Mouse (Mus musculus) urinary bladder, adult 2 months (tissue): ENCODE measurements around the gene Lpin3. TPM values are rescaled to one million over a fixed set of nuclear protein-coding genes. Genes with fewer than 3 reads are reported as not detected.

Source experiments
- DNase-seq: peaks from one replicate; pipeline ENCODE4 v3.0.0; 2022; ENCODE audit warnings: low spot score
- polyA plus RNA-seq: library from polyadenylated mRNA; depleted of rRNA; stranded (reverse); fragments of >200 nt; gene quantifications from 2 replicates; pipeline ENCODE4 v1.2.3, GENCODE M21; 2012

Gene Lpin3
- polyA plus RNA-seq, 1 experiment: 28.2 TPM

GRCm38 (mm10) chr2:160887284-160887683 lies 6.8 kb downstream of the Lpin3 start:
- peak; percentile 58 for DNase-seq

GRCm38 (mm10) chr2:160887859-160888258 lies 7.4 kb downstream of the Lpin3 start:
- DNase-seq: no peak

DNA sequence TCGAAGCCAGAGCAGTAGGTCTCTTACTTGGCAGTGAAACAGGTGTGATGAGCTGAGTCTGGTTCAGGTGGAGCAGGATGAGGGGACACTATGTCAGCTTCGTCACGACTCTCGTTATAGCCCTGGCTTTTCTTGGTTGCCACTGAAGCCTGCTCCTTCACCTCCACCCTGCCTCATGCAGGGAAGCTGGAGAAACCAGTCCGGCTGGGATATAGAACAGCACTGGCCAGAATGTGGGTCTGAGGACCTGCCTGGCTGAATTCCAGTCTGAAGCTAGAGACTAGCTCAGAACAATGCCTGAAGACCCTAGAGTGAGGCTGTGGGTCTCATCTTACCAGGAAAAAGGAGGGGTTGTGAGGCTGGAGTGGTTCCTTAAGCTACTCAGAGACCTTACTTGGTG lies 10.6 kb downstream of the Lpin3 start:
- peak; percentile 25 for DNase-seq

DNA sequence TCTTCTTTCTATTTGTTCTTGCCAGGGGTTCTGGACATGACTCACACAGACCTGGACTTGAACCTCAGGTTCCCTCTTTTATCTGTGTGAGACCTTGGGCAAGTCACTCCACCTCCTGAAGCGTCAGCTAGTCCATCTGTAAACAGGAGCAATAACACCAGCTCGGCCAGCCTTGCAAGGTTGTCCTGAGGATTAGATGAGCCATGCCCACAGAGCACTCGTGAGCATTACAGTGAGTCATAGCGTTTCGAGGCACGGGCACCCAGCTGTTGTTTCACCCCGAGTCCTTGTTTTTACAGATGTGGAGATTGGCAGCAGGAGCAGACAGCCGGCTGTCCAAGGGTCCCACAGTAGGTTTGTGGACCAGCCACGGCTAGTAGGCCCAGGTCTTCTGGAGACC lies 11.2 kb downstream of the Lpin3 start:
- DNase-seq: no peak

GRCm38 (mm10) chr2:160901656-160902412 lies 21.4 kb downstream of the Lpin3 start:
- no peak for DNase-seq

DNA sequence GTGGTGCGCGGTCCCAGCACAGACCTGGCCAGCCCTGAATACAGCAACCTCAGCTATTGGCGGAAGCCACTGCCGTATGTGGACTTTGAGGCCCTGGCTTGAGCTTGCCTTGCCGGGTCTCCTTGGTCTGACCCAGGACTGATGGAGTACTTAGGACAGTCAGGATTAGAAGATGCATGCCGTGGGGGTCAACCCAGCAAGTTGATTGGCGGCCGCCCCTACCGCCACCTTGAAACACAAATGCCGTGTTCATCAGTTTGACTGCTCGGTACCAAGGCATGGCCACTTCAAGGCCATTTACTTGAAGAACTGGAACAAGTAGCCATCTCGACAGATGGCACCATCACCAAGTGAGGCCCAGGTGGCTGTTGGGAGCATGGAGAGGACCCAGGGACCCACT lies 24.8 kb downstream of the Lpin3 start:
- no peak for DNase-seq

- DNase-seq: no peak
These were observed 25.6 kb downstream of the Lpin3 start for GRCm38 (mm10) chr2:160906101-160906500.

DNA sequence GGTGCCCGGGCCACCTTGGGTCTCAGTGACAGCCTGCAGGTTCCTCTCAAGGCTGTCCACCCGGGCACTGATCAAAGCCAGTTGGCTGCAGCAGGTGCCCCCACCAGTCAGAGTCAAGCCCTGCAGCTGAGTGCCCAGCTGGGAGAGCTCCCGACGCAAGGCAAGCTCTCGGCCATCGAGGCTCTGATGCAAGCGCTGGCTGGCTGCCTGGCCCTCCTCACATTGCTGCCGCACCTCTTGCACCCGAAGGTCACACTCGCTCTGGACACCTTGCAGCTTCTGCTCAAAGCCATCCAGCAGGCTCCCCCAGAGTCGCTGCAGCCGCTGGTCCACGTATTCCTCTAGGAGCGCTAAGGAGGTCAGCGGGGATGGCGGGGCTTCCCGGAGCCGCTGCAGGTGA lies 28.1 kb downstream of the Lpin3 start:
- no peak for DNase-seq

DNA sequence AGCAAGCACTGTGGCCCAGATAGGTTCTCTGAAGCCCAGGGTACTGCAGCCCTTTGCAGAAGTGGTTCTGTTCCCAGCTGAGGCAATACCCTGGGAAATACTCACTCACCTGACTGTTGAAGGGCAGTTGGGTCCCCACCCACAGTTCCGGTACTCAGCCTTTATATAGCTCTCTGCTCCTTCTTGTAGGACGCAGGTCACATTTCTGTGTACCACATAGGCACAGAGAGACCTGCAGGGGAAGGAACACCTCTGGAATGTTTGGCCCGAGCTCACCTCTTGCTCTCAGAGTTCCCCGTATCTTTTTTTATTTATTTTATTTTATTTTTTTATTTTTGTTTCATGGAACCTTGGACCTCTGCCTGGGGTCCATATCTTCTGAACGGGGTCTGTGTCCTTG lies 30.2 kb downstream of the Lpin3 start:
- no peak for DNase-seq

GRCm38 (mm10) chr2:160911558-160912201 lies 31.2 kb downstream of the Lpin3 start:
- no peak for DNase-seq

DNA sequence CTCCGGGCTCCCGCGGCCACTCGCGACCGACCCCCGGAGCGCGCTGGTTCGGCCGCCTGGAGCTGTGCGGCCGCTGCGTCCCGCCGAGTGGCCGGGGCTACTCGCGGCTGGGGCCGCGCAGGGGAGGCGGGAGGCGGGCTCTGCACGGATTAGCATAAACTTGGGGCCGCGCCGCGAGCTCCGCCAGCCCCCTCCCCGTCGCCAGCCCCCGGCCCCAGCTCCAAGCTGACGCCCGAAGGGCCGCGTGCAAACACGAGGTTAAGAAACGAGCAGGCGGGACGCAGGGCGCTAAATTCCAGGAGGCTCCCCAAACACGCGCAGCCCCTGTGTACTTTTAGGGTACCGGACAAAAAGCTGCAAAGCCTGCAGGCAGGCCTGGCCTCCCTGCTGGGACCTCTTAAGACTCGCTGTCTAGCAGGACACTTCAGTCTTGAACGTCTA lies 31.8 kb downstream of the Lpin3 start, which contains the start of gene Emilin3:
TSS of gene Emilin3 (minus strand) at position 98 of the 441 bp plus-strand sequence.
- DNase-seq: no peak

DNA sequence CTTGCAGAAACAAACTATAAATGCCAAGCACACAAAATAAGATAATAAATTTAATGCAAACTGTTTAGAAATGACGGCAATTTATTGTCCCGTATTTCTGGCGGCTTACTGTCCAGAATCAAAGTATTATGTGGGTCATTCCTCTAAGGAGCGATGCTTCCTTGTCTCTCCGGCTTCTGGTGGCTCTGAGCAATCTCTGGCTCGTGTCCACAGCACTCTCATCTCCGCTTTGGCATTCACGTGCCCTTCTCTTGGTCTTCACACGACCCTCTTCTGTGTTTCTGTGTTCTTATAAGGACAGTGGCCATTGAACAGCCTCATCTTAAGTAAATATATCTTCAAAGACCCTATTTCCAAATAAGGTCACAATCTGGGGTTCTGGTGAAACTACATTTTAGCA lies 34.2 kb downstream of the Lpin3 start:
- no peak for DNase-seq

DNA sequence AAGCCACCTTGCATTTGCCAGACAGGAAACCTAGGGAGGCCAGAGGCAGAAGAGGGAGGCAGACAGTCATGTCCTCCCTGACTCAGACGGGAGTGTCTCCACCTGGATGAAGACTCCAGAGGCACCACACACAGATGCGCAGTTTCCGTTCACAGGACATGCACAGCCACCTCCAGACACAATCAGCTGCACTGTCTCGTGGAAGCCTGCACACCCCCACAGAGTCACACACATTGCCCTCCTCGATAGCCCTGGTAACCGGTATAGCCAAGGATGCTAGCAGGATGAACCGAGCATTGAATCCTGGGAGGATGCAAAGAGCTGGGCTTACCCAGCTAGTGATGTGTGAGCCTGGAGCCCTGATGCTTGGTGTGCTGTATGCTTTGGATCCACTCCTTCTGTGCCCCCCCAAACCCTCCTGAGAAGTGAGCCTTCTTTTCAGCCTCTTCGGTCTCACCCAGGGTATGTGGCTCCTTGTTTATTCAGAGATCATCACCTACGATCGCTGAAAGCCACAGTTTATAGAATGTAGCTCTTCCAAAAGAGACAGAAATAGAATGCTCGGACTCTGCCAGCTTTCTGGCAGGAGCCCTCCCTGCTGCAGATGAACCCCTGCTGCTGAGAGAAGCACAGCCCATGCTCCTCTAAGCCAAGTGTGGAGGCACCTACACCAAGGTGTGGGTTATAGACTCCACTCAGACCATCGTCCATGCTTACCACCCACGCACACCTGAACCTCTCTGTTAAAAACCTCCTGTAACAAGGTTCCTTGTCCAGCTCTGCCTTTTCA lies 35.5 kb downstream of the Lpin3 start:
- no peak for DNase-seq

GRCm38 (mm10) chr2:160916714-160917113 lies 36.2 kb downstream of the Lpin3 start:
- no peak for DNase-seq

DNA sequence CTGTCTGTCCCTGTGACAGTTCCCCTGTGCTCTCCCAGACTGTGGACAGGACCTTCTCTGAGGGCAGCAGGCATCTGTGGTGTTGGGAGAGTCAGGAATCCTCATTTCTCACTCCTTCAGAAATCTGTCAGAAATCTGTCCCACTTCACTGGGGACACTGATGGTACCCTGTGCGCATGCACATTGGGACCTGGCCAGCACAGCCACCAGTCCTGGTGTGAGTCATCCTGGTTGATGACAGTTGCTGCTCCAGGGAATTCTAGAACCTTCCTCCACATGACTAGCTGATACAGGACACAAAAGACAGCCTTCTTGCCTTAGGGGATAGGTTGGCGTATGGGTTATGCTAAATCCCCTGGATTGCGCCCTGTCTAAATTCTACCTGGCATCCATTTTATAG lies 36.8 kb downstream of the Lpin3 start:
- DNase-seq: no peak

DNA sequence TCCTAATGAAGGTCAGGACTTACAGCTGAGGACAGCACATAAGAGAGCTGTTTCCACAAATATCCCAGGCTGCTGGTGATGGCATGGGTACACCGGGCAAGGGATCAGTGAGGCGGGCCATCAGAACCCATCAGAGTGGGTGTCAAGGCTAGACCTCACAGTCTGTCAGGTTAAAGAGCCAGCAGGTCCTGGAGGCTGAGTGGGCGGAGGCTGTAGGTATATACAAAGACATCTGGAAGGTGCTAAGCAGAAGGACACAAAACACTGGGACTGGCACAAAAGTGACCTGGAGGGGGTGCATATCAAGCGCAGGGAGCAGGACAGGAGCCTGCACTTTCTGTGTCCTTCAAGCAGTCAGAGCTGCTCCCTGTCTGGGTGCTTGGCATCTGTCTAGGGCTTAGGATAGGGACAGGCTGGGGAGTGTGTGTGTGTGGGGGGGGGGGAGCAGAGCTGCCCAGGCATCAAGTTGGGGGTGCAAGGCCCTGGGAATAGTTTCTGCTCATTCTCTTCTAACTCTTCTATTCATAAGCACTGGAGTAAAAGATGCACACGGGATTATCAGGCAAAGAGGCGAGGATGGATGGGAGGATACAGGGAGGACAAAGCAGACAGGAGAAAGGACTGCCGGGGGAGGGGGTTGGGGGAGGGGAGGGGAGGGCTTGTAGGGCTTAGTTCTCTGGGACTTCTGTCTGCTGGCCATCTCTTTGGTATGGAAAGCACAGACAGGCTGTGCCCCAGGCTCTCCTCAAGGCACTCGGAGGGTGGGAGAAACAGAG lies 37.9 kb downstream of the Lpin3 start:
- no peak for DNase-seq

DNA sequence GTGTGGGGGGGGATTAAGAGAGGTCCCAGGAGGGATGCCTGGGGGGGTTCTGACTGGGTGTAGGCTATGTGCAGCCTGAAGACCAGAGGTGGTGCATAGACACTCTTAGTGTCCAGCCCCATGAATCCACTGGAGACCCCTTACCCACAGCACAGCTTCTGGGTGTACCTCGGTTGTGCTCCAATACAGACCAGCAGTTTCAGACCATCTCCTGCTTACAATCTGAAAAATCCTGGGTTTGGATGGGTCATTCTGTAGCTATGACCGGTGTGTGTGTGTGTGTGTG lies 38.4 kb downstream of the Lpin3 start:
- no peak for DNase-seq

DNA sequence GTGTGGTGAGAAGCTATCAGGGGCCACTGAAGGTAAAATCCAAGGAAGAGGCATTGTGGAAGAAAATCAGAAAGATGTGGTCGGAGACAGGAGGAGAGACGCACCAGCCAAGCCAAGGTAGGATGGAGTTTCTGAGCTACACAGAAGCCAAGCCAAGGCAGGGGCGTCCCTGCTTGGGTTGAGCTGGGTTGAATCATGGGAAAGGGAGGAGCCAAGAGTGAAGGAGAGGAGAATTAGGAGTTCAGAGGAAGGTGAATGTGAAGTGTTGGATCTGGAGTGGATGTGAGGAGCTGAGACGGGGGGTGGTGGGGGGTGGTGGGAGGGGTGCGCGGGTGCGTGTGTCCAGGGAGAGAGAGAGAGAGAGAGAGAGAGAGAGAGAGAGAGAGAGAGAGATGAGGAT lies 40.8 kb downstream of the Lpin3 start:
- no peak for DNase-seq

DNA sequence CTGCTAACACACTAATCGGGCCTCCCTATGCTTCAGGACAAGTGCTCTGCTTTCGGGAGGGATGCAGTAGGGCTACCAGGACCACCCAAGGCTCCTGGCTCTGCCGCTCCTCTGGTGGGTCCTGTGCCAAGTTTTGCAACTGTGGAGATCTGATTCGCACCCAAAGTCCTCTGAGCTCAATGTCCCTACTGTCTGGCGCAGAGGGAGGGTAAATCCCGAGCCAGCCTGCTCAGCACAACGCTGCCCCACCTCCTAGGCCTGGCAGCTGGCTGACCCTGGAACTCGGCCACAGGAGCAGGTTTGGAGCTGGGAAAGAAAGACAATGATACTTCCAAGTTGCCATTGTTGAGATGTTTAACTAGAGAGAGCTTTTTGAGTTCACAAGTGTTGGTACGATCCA lies 44.7 kb downstream of the Lpin3 start:
- DNase-seq: no peak

GRCm38 (mm10) chr2:160931378-160931777 lies 50.9 kb downstream of the Lpin3 start:
- DNase-seq: no peak

DNA sequence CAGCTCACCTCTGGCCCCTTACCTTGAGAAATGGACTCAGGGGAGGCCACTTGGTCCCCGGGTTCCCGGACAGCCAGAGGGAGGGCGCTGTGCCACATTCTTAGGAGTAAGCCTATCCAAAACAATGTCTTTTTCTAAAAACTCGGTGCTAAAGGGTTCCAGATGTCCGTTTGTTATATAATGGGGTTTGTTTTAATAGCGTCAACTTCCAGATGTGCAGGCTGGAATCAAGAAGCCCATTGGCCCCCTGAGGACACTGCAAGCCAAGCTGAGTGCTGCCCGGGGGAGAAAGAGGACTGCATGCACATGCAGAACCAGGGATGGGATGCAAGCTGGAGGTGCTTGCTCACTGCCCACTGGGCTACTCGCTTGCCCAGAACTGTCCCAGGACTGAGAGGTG lies 51.9 kb downstream of the Lpin3 start:
- DNase-seq: no peak

DNA sequence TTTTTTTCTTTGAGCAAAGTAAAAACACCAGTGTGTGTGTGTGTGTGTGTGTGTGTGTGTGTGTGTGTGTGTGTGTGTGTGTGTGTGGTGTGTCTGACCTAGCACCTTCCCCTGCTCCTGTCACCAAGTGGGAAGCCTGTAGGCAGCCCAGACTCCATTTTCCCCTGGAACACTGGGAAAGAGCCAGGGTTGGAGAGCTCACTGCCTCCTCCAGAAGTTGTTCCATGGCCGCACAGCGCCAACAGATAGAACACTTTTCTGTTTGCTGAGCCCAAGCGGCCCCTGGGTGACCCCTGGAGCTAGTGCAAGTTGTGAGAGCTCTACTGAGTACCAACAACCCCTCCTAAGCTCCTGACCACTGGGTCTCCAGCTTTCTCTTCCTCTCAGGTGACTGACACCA lies 52.5 kb downstream of the Lpin3 start:
- DNase-seq: no peak
